Mouse (Mus musculus): ENCODE measurements around the gene Rbbp8nl.

Gene Rbbp8nl

DNA sequence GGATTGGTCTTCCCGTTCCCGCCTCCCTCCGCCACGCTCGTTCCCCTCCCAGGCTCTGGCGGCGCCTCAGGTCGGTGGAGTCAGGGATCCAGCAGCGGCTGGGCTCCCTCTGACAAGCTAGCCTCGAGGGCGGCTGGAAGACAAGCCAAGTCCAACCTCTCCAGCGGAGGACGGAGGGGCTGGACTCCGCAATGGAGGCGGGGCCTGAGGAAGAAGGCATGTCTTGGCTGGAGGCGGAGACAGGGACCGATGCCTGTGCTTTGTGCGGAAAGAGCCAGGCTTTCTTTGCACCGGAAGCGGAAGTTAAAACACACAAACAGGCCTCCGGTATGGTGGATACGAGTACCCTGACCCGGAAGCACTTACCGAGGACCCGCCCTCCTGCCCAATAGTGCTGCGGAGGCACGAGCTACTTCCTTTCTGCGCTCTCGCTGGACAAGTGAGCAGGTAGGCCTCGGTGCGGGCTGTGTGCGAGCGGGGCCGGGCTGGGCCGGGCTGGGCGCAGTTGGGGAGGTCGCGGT is 32.6 kb downstream of the Rbbp8nl start, which contains the start of gene Rps21:
Gene Rps21, plus strand, starts transcription at position 377 of the 521 bp plus-strand sequence.
- peak; percentile 100 for DNase-seq

DNA sequence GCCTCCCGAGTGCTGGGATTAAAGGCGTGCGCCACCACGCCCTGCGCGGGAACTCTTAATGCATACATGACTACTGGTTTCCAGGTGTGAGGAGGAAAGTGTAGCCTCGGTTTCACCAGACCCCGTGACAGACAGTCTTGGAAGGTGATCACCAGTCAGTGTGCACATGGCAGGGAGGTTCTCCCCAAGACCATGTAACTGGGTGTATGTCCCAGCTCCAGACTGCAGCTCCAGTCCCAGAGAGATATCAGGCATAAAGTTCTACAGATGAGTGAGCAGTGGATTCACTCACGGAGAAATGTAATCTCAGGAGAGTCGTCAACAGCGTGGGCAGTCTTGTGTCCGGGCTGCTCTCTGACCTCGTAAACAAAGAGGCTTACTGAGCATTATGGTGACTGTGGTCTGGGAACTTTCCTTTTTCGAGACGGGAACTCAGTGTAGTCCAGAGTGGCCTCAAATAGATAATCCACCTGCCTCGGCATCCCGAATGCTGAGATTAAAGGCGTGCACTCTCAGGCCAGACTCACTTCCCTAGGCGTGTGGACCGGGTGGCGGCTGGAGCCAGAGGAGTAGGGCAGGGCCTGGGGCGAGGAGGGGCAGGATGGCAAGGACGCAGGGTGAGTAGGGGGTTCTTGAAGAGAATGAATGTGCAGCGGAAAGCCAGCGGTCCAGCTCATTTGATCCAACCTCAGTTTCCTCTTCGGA is 33.2 kb downstream of the Rbbp8nl start:
- peak; percentile 94 for DNase-seq

DNA sequence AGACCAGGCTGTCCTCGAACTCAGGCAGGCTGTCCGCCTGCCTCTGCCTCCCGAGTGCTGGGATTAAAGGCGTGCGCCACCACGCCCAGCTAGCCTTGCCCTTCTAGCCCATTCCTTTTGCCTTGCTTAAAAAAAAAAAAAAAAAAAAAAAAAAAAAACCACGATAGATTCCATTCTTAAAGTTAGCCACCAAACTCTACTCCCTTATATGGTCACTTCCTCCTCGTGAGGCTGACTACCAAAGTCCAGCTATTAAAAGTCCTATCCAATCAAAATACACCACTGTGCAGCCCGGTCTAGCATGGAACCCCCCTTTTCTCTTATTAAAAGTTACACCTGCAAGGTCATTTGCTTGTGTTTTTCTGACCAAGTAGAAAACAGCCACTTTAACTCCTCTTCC is 34.0 kb downstream of the Rbbp8nl start:
- DNase-seq: no peak

DNA sequence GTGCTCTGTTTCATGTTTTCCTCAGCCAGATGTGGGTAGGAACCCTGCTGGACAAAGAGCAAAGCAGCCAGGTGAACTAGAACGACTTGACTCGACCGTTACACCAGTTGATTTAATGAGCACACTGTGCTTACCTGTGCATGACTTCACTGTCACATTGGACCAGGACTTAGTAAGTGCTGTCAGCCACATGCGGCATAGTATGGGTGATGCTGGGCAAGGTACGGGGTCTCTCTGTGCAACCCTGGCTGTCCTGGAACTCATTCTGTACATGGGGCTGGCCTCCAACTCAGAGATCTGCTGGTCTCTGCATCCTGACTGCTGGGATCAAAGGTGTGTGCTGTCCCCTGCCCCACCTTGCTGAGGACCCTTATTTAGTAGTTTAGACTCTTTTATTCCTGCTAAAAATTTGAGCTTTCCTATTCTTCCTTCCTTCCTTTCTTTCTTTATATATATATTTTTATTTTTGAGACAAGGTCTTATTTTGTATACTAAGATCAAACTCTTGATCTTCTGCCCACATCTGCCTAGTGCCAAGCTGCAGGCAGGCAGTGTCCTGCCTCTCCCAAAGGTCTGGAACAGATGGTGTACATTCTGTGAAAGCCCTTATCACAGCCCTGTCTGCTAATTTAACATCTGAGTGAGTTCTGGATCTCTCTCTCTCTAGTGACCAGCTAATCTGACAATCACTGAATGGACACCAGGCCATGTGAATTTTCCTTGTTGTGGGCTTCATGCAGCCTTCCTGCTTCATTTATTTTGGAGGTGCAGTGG is 35.1 kb downstream of the Rbbp8nl start:
- DNase-seq: peak; percentile 90

DNA sequence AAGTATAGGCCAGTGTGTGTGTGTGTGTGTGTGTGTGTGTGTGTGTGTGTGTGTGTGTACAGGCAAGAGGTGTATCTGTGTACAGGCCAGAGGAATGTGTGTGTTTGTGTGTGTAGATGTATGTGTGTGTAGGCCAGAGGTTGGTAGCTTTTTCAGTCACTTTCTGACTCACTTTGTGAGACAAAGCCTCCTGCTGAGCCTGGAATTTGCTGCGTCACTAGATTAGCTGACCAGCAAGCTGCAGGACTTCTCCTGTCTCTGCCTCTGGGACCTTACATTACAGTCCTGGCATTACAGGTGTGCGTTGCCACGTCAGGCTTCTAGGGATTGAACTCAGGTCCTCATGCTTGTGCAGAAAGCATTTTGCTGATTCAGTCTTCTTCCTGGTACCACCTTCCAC is 37.8 kb downstream of the Rbbp8nl start:
- peak; percentile 84 for DNase-seq

DNA sequence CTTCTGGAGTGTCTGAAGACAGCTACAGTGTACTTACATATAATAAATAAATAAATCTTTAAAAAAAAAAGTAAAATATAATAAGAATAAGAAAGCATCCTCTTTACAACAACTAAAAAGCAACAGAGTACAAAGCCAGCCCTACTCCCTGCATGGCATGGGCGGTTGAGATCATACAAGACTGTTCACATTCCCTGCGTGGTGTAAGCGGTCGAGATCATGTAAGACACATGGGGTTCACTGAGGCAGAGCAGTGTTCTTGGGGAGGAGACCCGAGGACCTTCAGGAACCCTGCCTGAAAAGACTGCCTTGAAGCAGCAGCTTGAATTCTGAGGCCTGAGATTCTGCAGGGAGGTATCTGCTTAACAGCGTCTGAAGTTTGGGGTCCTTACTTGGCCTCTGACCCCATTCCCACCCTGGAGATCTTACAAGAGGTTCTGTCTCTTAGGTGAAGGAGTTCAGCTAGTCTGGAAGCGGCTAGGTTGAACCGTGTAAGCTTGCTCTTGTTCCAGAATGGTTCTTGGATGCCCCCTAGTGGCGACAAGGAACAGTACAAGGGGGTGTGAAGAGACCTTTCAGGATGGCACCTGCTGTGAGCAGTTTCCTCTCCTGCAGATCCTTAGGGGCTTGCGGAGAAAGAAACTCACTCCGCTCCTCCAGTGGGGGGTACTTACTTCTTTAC is 38.6 kb downstream of the Rbbp8nl start:
- DNase-seq: peak; percentile 96

DNA sequence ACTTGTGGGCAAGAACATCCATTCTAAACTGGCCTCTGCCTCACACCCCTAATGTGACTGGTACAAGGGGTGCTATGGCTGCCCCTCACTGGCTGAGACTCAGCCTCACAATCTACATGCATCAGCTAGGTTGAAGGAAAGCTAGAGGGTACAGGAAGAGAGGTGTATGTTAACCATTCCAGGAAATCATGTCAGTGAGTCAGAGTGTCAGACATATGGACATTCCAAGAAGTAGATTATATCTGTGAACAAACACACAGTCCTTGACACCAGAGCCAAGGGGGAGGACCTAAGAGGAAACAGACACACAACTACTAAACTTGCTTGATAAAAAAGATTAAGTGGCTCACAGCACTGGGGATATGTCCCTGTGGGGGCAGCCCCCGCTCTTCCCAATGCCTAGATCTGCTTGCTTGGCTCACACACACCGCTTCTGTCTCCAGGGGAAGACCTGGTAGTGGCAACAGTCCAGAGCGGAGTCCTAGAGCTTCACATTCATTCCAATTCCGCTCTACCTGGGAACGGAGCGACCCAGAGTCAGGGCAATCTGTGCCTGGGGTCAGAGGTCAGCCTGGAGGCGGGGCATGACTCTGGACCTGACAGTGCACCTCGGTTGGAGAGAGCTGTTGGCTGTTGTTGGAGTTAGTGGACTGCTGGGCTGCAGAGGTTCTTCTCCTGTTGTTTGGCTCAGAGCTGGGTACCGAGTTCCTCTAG is 40.6 kb downstream of the Rbbp8nl start:
- DNase-seq: peak; percentile 81

DNA sequence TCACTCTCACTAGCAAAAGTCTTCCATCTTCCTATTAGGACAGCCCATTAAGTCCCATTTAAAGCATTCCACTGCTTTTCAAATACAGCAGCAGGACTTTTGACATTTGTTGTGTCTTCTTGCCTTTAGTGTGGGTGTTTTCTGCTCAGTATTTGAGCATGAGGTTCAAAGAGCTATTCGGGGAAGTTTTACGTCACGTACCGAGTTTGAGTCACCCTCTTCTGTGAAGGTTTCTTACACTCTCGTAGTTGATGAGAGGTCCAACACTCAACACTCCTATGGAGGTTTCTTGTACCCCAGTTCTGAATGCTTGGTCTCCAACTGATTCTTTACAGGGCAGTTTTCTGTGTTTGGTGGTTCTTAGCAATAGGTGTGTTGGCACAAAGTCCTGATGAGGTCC is 41.8 kb downstream of the Rbbp8nl start:
- DNase-seq: no peak

DNA sequence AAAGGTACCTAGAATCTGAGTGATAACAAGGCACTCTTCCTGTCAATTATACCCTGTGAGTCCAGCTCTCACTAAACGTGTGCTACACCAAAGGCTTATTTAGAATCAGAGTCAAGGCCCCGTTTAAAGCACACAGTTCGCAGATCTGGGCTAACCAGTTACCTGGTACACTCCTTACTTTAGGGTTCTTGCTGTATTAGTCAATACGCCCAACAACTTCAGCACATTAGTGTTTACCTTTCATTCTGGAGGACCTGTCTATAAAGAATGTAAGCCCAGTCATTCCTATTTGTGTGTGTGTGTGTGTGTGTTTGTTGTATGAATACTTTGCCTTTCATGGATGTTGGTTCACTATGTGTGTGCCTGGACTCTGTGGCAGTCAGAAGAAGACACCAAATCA is 46.6 kb downstream of the Rbbp8nl start:
- DNase-seq: no peak

DNA sequence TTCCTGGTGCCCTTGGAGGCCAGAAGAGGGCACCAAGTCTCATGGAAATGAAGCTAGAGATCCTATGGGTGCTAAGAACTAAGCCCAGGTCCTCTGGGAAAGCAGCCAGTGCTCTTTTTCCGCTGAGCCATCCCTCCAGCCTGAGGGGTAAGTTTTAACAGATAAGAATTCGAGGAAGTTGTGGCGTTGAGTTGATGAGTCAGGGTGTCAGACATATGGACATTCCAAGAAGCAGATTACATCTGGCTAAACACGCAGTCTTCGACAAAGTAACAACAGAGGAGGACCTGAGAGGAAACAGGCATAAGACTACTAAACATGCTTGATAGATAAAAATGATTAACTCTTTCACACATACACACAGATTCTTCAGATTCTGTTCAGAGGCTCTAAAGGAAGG is 51.1 kb downstream of the Rbbp8nl start:
- DNase-seq: peak; percentile 70

DNA sequence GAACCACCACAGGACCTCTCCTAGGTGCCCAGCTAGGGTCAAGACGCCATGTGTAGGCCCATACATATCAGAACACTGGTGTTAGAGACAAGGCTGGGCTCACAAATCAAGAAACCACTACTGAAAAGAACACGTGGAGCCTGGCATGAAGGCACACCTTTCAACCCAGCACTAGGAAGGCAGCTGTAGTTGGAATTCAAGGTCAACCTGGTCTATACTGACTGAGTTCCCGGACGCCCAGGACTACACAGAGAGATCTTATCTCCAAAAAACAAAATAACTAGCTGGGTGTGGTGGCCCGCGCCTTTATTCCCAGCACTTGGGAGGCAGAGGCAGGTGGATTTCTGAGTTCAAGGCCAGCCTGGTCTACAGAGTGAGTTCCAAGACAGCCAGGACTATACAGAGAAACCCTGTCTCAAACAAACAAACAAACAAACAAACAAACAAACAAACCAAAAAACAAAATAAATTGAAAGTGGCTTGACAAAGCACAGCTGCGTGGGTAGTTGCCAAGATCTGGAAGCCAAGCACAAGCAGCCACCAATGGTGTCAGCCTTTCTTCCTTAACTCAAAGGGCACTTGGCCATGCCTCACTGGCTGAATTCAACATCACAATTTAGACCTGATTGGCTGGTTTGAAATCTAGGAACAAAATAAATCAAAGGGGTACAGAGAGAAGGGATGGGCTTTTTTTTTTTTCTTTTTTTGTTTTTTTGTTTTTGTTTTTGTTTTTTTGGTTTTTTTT is 51.9 kb downstream of the Rbbp8nl start:
- DNase-seq: peak; percentile 58

DNA sequence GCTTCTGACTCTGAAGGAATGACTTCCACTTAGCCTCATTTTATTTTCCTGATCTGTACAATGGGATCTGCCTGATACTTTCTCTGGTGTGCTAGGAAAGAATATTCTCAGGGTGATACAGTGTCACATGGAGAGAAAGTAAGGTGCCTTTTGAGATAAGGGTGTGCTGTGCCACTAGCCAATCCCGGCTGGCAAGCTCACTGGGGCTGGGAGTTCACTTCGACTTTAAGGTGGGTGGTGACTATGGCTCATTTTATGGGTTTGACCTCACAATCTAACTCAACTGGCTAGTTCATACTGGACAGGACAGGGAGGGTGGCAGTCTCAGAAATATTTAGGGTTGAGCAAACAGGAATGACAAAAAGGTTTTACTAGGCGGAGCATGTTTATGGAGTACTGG is 52.7 kb downstream of the Rbbp8nl start:
- DNase-seq: no peak

DNA sequence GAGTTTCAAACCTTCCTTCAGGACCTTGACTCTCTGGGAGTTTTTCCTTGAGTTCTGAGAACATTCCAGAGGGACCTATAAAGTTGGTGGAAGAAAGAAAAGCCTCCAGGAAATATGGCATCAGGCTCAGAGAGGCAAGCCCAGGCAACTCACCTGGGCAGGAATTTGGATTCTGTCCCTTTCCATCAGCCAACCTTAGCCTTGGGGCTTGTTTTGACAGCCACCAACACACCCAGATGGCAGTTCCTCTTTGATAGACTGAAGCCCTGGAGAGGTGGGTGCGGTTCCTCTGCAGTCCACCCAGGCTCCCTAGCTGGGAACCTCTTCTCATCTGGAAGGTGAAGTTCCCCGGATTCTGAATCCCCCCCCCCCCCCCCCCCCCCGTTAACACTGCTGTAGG is 53.2 kb downstream of the Rbbp8nl start:
- no peak for DNase-seq

DNA sequence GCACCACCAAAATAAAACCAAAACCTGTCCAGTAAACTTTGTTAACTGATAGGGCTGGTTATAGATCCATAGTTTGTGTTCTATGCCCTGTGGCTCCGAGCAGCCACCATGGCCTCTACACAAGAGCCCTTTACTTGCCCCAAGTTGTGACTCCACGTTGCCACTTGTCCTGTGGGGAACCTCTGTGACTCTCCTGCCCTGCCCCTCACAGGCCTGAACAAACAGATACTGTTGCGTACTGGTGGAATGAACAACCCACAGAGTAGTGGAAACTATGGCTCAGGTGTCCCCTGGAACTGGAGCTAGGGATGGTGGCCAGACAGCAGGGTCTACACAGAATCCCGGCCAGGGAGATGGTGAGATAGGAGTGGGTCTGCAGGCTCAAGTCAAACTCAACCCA is 53.9 kb downstream of the Rbbp8nl start:
- DNase-seq: peak; percentile 81

DNA sequence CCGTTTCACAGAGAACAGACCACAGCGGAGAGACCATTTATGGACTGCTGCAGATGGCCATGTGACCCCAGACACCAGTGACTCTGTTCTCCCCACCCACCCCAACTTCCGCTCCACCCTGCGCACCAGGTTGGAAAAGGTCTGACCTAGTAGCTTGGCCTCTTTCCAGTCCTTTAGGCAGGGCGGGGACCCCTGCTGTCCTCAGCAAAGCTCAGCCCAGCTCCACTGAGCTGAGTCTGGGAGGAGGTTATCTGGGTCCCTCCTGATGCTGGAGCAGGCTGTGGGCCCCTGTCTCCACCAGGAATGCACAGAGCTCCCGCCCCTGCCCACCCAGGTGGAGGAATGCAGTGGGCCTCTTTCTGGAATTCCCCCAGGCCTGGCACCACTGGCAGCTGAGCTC is 54.7 kb downstream of the Rbbp8nl start:
- DNase-seq: peak; percentile 94

DNA sequence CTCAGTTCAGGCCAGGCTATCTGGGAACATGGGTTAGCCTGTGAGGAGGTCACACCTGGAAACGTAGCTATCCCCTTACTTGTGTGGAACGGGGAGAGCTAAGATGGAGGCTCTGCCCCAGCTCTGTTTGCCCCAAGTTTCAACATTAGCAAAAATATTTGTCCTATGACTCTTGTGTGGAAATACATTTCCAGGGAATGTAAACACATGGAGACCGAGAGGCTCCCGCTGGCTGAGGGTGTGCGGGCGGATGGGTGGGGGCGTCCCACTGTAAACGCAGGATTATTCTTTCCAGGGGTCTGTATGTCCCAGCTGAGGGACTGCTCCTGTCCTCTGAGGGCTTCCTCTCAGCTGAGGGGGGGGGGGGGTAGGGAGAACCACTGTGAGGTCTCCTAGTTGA is 55.3 kb downstream of the Rbbp8nl start:
- DNase-seq: no peak

DNA sequence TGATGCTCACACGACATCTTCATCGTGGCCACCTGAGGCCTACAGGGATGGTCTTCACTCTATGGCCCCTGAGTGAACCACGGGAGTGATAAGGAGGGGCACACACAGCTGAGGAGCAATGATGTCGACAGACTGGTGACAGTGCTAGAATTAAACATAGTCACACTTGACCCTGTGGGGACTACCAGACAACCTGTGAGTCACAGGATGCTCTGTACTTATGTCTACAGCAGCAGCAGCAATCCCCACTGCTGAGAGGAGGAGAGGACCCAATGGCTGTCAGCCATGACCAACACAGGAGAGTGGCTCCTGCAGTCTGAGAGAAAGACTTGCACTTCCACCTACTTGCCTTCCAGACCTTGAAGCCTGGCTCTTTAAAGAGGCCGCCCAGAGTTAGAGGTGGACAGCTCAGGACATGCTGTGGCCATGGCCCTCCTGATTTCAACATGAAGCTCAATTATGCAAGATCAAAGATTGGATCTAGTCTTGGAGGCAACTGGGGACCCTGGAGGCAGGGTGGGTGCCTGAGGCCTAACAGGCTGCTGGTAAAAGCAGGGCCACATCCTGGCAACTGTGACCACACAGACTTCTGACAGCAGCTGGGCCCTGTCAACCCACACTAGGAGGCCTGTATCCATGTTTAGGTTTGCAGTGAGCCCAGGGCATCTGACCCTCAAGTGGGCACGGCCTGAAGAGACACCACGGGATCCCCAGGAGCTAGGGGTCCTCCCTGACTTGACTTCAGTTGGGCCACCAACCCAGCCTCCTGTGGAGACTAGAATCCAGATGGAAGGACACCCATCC is 56.4 kb downstream of the Rbbp8nl start:
- peak; percentile 85 for DNase-seq

DNA sequence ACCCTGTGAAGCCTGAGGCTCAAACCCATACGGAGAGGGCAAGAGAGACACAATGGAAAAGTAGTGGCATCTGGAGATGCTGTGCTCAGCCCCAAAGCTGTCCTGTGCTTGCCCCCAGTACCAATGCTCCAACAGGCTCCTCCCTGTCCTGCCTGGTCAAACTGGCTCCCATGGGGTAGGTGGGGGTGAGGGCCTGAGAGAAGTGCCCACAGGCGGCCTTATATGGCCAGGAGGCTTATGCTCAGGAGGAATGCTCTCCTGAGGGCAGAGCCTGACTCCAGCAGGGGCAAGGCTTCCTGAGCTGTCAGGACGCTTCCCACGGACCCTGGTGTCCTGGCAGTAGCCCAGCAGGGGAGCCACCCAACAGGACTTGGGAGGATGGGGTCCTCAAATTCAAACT is 59.2 kb downstream of the Rbbp8nl start:
- DNase-seq: peak; percentile 91

DNA sequence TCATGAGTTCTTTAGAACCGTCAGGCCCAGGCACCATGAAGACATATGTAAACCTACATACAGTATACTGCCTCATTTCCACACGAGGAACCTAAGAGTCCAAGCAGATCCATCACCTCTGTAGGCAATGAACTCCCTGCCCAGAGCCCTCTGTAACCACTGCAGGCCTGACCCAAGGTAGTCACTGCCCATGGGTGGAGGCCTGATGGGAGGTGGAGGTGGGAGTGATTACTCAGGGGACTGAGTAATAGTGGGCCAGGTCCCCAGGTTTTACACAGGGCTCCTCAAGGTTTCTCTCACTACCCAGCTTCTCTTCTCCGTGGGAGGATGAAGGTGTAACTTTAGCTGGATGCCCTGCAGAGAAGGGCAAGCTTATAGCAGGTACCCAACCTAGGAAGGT is 60.5 kb downstream of the Rbbp8nl start:
- DNase-seq: peak; percentile 85

DNA sequence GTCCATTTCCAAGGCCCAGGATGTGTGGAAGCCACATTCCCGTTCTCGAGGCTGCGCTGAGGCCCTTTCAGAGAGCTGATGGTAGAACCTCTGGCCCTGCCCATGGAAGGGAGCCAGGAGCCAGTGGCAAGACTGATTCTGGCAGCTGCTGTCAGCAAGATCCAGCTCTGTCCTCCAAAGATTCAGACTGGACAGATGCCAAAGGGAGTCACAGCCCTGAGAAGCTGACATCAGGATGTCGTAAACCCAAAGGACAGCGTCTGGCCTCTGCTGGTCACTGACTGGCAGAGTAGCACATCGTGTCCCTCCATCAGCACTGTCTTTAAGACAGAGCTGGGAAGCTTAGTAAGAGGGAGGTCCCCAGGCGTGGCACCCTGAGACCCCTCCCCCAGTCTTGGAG is 61.1 kb downstream of the Rbbp8nl start:
- DNase-seq: peak; percentile 96

DNA sequence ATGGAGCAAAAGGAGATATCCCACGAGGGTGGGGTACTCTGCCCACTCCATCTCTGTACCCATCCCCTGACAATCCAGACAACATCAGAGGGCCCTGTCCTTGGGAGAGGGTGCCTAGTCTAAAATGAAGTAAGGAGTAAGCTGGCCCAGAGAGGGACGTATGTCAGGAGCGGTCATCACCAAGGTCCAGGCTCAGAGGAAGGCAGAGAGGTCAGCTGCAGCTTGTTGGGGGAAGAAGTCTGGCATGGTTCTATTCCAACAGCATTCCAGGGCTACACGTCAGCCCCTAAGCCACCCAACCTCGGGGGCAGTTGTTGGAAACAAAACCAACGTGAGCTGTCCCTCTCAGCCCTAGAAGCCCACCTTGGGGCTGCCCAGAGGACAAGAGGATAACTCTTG is 61.6 kb downstream of the Rbbp8nl start:
- no peak for DNase-seq

Data from heart, adult 11 months (tissue).